Comparison of ENCODE assay signal across 23 mouse cellular contexts in the genomic region with DNA sequence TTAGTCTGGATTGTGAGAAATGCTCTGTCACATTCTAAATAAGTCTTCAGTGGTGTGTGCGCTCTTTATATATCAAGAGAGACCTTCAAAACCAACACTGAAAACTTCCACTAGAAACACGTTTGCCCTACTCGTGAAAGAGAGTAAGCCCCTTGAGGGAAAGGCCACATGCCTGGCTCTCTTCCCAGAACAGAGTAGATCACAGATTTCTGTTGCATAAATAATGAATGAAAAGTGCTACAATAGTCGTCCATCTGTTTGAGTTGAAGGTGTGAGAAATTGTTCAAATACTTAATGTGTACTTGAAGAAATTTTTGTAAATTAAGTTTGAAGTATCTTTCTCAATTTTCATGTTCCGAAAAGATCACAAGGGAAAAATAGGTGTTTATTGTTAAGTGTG.
A peak's percentile ranks its signal among the peaks of the same experiment; 100 is the strongest.
DNase-seq lines count a peak whose midpoint lies in the region; ATAC-seq and TF ChIP-seq lines count a peak whose summit lies in the region.
"Had no signal": no experiment of that assay in that cellular context is flagged by ENCODE, and none has a peak within 500 bp of the region (broad histone marks: within the 10 kb centered on the region; RNA-seq: fewer than 3 reads in every experiment).

No protein-coding gene starts in this region.

- H3K27ac ChIP-seq in embryonic facial prominence, embryonic 14.5 days (replicated peaks; ENCODE audit: low read depth, low read length) = no peak overlapping the region
- H3K27ac ChIP-seq in embryonic facial prominence, embryonic 10.5 days (replicated peaks) = no peak overlapping the region
- no peak overlapping the region for H3K27ac ChIP-seq in liver, embryonic 11.5 days (ENCODE audit: low read depth, low read length)
- H3K27ac ChIP-seq: embryonic facial prominence, embryonic 15.5 days; forebrain, embryonic 10.5 days; forebrain, embryonic 15.5 days; heart, embryonic 13.5 days; hindbrain, embryonic 15.5 days had no signal

- no peak for TF ChIP-seq POLR2A in brain, embryonic 14.5 days (IDR thresholded peaks at IDR 0.05; ENCODE audit: borderline replicate concordance, extremely low read depth, insufficient read depth, insufficient read length, poor library complexity, severe bottlenecking)

- H3K4me1 ChIP-seq in embryonic facial prominence, embryonic 14.5 days (ENCODE audit: control insufficient read depth, insufficient read depth, low read length) = no peaks in the 10 kb centered on the region
- peaks cover 27% of the 10 kb centered on the region for H3K4me1 ChIP-seq in embryonic facial prominence, embryonic 10.5 days
- H3K4me1 ChIP-seq in liver, embryonic 11.5 days (replicated peaks; ENCODE audit: control insufficient read depth, insufficient read depth, low read length) = peaks cover 7% of the 10 kb centered on the region
- H3K4me1 ChIP-seq: embryonic facial prominence, embryonic 15.5 days had no signal

- ATAC-seq in embryonic facial prominence, embryonic 14.5 days (ENCODE audit: low read depth) = no peak
- no peak for ATAC-seq in liver, embryonic 11.5 days (replicated peaks; ENCODE audit: low FRiP score)
- ATAC-seq: activated CD4-positive, CD25-positive, alpha-beta regulatory T cell, adult 4 months; forebrain, embryonic 15.5 days; Patski had no signal

- H3K9ac ChIP-seq in embryonic facial prominence, embryonic 14.5 days (ENCODE audit: low read depth, low read length) = no peak overlapping the region
- H3K9ac ChIP-seq in liver, embryonic 11.5 days (ENCODE audit: low read depth, low read length) = no peak overlapping the region
- H3K9ac ChIP-seq: embryonic facial prominence, embryonic 15.5 days; forebrain, embryonic 15.5 days; heart, embryonic 13.5 days; hindbrain, embryonic 15.5 days had no signal

- WGBS in embryonic facial prominence, embryonic 14.5 days = 53% methylated on average over 5 of the region's 5 CpGs
- 89% methylated on average over 5 of the region's 5 CpGs for WGBS in embryonic facial prominence, embryonic 10.5 days
- 92% methylated on average over 5 of the region's 5 CpGs for whole genome bisulfite sequencing in liver, embryonic 11.5 days

- H3K4me2 ChIP-seq in embryonic facial prominence, embryonic 14.5 days (ENCODE audit: low read depth, low read length) = no peak overlapping the region
- H3K4me2 ChIP-seq in liver, embryonic 11.5 days = no peak overlapping the region
- H3K4me2 ChIP-seq: embryonic facial prominence, embryonic 15.5 days; forebrain, embryonic 15.5 days; heart, embryonic 13.5 days; hindbrain, embryonic 15.5 days had no signal

- TF ChIP-seq CTCF in brain, embryonic 14.5 days (IDR thresholded peaks at IDR 0.05; ENCODE audit: borderline replicate concordance, extremely low read depth, insufficient read depth, insufficient read length) = no peak

- no peak overlapping the region for H3K4me3 ChIP-seq in embryonic facial prominence, embryonic 14.5 days (ENCODE audit: low read depth, low read length)
- no peak overlapping the region for H3K4me3 ChIP-seq in embryonic facial prominence, embryonic 10.5 days
- no peak overlapping the region for H3K4me3 ChIP-seq in liver, embryonic 11.5 days (ENCODE audit: low read depth, low read length)
- H3K4me3 ChIP-seq: embryonic facial prominence, embryonic 15.5 days; erythroblast, embryonic 14.5 days; forebrain, embryonic 10.5 days; forebrain, embryonic 15.5 days; heart, embryonic 13.5 days; hindbrain, embryonic 15.5 days had no signal

- peaks cover 9% of the 10 kb centered on the region; the same call in 1 of the 2 replicates for H3K9me3 ChIP-seq in embryonic facial prominence, embryonic 14.5 days (ENCODE audit: control insufficient read depth, low read length)
- H3K9me3 ChIP-seq in embryonic facial prominence, embryonic 10.5 days = peaks cover 4% of the 10 kb centered on the region; the same call in 1 of the 2 replicates
- no peaks in the 10 kb centered on the region; the same call in 1 of the 2 replicates for H3K9me3 ChIP-seq in liver, embryonic 11.5 days (ENCODE audit: control insufficient read depth, low read length)
- H3K9me3 ChIP-seq: embryonic facial prominence, embryonic 15.5 days; forebrain, embryonic 15.5 days had no signal

- H3K36me3 ChIP-seq in embryonic facial prominence, embryonic 14.5 days (ENCODE audit: control insufficient read depth, insufficient read depth, low read length) = no peaks in the 10 kb centered on the region
- H3K36me3 ChIP-seq in embryonic facial prominence, embryonic 10.5 days (replicated peaks) = no peaks in the 10 kb centered on the region
- no peaks in the 10 kb centered on the region for H3K36me3 ChIP-seq in liver, embryonic 11.5 days (ENCODE audit: control insufficient read depth, insufficient read depth, low read length)
- H3K36me3 ChIP-seq: embryonic facial prominence, embryonic 15.5 days; forebrain, embryonic 15.5 days; hindbrain, embryonic 15.5 days had no signal

- peak; percentile 33 for DNase-seq in embryonic facial prominence, embryonic 14.5 days (ENCODE audit: low spot score)
- DNase-seq in embryonic facial prominence, embryonic 10.5 days (ENCODE audit: low spot score) = no peak
- DNase-seq in lung, adult 18-20 months = peak; percentile 11 to 36
- no peak for DNase-seq in lung, postnatal 14 days
- DNase-seq in 3T3-L1 (ENCODE audit: low read depth, low spot score) = peak; percentile 10
- peak; percentile 47 for DNase-seq in brain, embryonic 14.5 days (ENCODE audit: low read depth)
- no peak for DNase-seq in liver, embryonic 11.5 days (ENCODE audit: low spot score)
- no peak for DNase-seq in frontal cortex, postnatal 14 days (ENCODE audit: low spot score in 2 of 2)
- DNase-seq: adrenal gland, adult 8-10 months; adrenal gland, postnatal 36 days; cerebellum, adult 18-20 months; cerebellum, adult 9-11 months; cerebellum, postnatal 36 days; gastrocnemius, postnatal 14 days; heart, postnatal 36 days had no signal

- H3K27me3 ChIP-seq in embryonic facial prominence, embryonic 14.5 days (replicated peaks; ENCODE audit: control insufficient read depth, insufficient read depth, low read length) = no peaks in the 10 kb centered on the region
- no peaks in the 10 kb centered on the region for H3K27me3 ChIP-seq in embryonic facial prominence, embryonic 10.5 days (replicated peaks; ENCODE audit: low read depth, poor library complexity, severe bottlenecking)
- H3K27me3 ChIP-seq in liver, embryonic 11.5 days (replicated peaks; ENCODE audit: control insufficient read depth, insufficient read depth, low read length) = no peaks in the 10 kb centered on the region
- H3K27me3 ChIP-seq: embryonic facial prominence, embryonic 15.5 days; forebrain, embryonic 15.5 days; heart, embryonic 13.5 days; hindbrain, embryonic 15.5 days; Patski had no signal

Comparison
In these comparisons a context has a peak if more than half of its experiments do, and no peak if none do; other contexts are left out.
1. DNase-seq: peak in embryonic facial prominence, embryonic 14.5 days (single experiment), lung, adult 18-20 months (2 of 2), 3T3-L1 (single experiment) and brain, embryonic 14.5 days (single experiment); none in embryonic facial prominence, embryonic 10.5 days (single experiment), lung, postnatal 14 days (single experiment), liver, embryonic 11.5 days (single experiment) and frontal cortex, postnatal 14 days (0 of 2).